Mouse (Mus musculus): Measurements from ENCODE around the gene Ankrd52. TPM values are rescaled to one million over a fixed set of nuclear protein-coding genes. Genes with fewer than 3 reads are reported as not detected.
A peak's percentile ranks its signal among the peaks of the same experiment; 100 is the strongest.

The Ankrd52 gene
- polyA plus RNA-seq, 1 experiment, result 27.4 TPM

- no peak for DNase-seq (ENCODE audit: low read depth)
Observed at GRCm38 (mm10) chr10:128401638-128402037, 24.7 kb downstream of the Ankrd52 start.

- no peak for DNase-seq (ENCODE audit: low read depth)
Observed at GRCm38 (mm10) chr10:128403931-128404330, 27.0 kb downstream of the Ankrd52 start.

DNA sequence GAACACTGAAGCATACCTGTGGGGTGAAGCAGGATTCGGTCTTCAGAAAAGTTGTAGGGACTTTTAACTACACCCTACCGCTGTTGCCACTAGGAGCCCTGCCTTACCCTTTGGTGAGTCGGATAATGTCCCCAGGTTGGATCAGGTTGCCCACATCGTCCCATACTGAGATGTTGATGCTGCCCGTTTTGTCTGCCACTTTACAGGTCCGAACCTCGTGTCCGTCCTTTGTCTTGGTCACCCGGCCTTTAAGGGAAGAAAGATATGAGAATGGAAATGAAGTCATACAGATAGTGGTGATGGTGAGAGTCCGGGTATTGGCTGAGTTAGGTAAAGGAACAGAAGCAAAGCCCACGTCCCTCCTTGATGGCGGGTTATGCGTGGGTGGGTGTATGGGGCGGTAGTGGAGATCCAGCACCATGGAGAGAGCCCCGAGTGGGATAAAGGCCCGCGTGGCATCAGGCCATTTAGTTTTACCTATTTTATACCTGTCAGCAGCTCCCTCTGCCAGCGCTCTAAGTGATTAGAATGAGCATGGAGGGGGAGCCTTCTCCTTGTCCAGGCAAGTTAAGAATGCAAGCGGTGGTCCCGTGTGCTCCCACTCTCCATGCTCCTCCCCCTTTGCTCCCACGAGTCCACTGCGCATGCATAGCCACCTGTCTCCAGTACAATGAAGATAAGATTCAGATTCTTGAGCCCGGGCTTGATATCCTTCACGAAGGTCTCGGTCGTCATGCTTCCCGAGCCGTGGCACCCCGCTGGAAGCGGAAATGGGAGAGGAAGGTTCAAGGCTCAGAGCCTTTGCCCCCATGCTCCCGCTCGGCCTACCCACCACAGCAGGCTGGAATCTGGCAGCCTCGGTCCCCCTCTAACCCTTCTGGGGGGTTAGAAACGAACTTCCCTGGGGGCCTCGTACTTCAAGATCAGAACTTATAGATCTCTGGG lies 31.9 kb downstream of the Ankrd52 start:
- no peak for DNase-seq (ENCODE audit: low read depth)

DNA sequence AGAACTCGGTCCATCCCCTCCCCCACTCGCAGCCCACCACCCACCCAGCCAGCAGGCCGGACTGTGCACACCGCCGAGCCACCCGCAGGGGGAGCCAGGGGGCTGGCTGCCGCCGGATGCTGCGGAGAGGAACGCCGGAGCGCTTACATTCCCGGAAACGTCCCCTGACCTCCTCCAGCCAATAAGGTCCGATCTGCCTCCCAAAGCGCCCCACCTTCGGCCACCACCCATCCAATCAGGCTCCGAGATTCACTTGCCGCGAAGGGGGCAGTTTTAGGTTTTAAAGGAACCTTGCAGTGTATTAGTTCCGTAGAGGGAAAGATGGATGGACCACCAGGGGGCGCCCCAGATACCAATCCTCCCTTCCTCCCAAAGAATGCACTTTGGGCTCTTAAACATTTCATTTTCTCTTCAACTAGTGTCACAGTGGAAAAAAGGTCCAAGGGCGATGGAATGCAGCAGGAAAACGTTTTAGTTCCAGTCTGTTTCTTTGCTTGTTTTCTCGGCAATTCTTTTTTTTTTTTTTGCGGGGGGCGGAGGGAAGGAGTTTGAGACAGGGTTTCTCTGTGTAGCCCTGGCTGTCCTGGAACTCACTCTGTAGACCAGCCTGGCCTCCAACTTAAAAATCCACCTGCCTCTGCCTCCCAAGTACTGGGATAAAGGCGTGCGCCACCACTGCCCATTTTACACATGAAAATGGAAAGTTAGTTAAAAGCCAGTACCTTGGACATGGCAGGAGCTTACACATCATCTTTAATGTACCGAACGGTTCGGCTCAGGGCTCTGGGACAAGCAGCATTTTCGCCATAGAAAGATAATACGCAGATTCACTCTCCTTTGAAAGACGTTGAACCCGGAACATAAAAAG lies 33.0 kb downstream of the Ankrd52 start:
- DNase-seq (ENCODE audit: low read depth), result peak; percentile 86

GRCm38 (mm10) chr10:128410560-128410845 lies 33.6 kb downstream of the Ankrd52 start:
- no peak for DNase-seq (ENCODE audit: low read depth)

GRCm38 (mm10) chr10:128411211-128412054 lies 34.5 kb downstream of the Ankrd52 start, which contains the start of the genes Nabp2 and Rnf41:
Gene Nabp2 (minus strand): TSS chr10:128411492.
Gene Rnf41 (plus strand): TSS chr10:128411657.
- DNase-seq (ENCODE audit: low read depth), result peak; percentile 62

DNA sequence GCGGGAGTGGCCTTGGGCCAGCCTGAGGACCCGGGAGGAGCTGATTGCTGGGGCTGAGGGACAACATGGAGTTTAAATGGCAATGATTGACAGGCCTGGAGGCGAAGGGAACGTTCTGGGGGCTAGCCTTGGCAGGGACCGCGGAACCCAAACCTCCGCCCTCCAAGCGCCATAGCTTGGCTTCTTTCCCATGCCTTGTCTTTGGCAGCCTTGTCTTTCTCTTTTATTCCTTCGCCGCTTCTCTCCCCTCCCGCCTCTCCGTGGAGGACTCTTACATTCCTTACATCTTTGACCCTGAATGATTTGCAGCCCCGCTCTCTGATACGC lies 35.1 kb downstream of the Ankrd52 start:
- no peak for DNase-seq (ENCODE audit: low read depth)

GRCm38 (mm10) chr10:128412558-128412957 lies 35.6 kb downstream of the Ankrd52 start:
- no peak for DNase-seq (ENCODE audit: low read depth)

- no peak for DNase-seq (ENCODE audit: low read depth)
Observed at GRCm38 (mm10) chr10:128413076-128413475, 36.2 kb downstream of the Ankrd52 start.

DNA sequence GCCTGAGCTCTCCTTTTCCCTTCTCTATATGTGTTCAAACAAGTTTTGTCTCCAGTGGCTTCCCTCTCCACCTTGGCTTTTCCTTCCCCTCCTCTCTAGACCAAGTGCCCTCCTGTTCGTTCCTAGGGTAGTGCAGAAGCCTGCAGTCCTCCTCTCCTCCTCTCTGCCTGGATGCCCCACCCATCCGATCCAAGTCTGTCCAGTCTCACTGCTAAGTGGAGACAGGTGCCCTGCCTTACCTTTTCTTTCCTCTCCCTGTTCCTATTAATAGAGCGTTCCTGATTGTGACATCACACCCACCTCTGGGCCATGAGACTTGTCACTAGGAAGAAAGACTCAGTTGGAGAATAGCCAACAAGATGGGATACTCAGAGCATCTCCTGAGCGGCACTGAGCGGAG lies 37.9 kb downstream of the Ankrd52 start:
- DNase-seq (ENCODE audit: low read depth), result no peak

- no peak for DNase-seq (ENCODE audit: low read depth)
Observed at GRCm38 (mm10) chr10:128422426-128422825, 45.5 kb downstream of the Ankrd52 start.

- DNase-seq (ENCODE audit: low read depth), result no peak
Observed at GRCm38 (mm10) chr10:128424604-128425003, 47.7 kb downstream of the Ankrd52 start.

- DNase-seq (ENCODE audit: low read depth), result no peak
Observed at GRCm38 (mm10) chr10:128425260-128425659, 48.3 kb downstream of the Ankrd52 start.

- DNase-seq (ENCODE audit: low read depth), result peak; percentile 70
Observed at GRCm38 (mm10) chr10:128429052-128429451, 52.1 kb downstream of the Ankrd52 start.

- DNase-seq (ENCODE audit: low read depth), result peak; percentile 75
Observed at GRCm38 (mm10) chr10:128429454-128429853, 52.5 kb downstream of the Ankrd52 start.

DNA sequence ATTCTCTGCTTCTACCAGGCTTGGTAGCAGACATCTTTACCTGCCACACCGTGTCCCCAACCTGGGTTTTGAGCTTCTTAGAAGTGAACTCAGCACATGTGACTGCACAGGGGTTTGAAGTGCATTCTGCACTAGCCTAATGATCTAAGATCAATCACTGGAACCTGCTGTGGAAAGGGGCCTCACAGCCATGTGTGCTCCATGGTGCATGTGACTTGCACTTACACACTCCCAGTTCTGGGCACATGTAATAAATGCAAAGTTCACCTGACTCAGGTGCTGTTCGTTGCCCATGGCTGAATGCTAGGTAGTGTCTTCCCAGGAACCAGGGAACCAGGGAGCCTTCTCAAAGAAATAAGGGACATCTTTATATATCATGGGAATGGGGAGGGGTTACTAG lies 56.5 kb downstream of the Ankrd52 start:
- DNase-seq (ENCODE audit: low read depth), result no peak

GRCm38 (mm10) chr10:128434681-128435080 lies 57.8 kb downstream of the Ankrd52 start:
- no peak for DNase-seq (ENCODE audit: low read depth)

- DNase-seq (ENCODE audit: low read depth), result no peak
Observed at GRCm38 (mm10) chr10:128435186-128435823, 58.4 kb downstream of the Ankrd52 start.

- DNase-seq (ENCODE audit: low read depth), result no peak
Observed at GRCm38 (mm10) chr10:128435873-128436272, 59.0 kb downstream of the Ankrd52 start.

DNA sequence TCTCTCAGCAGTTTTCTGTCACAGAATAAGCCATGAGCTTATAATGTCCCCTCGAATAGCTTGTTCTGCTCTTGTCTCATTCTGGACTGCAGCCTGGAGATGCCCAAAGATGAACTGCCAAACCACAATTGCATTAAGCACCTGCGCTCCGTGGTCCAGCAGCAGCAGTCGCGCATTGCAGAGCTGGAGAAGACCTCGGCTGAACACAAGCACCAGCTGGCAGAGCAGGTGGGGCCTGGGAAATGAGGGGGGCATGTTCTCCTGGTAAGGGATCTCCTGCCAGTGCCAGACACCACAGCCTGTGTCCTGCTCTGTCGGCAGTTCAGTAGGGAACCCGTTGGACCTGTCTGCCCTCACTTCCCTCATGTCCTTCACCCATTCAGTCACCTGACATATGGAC lies 59.5 kb downstream of the Ankrd52 start:
- DNase-seq (ENCODE audit: low read depth), result no peak

DNA sequence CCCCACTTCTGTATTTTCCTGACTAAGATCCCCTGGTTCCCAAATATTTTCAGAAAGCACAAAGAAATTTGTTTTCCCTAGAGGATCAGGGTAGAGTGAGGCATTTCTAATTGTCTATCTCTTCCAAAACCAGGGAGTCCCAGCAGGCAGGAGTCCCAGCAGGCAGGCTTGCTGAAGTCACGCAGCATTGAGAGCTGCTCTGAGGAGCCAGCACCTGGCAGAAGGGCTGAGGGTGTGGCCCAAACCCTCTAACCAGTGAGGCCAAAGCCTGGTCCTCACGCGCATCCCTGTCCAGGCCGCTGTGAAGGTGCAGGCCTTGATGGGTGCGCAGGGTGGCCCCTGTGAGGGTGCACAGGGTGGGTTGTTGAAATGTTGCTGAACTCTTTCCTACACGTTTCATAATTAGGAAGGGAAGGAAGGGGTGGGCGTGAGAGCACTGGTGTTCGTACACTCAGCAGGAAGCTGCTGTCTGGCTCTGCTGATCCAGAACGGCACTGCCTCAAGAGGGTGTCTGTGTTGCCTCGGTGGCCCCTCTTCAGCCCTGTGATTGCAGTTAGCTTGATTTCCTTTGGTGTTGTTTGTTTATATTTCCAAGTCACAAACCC lies 61.9 kb downstream of the Ankrd52 start:
- no peak for DNase-seq (ENCODE audit: low read depth)
